Mouse (Mus musculus) left cerebral cortex, adult 9 months (tissue): ENCODE data around the gene Tigd3.

Experiments
- DNase-seq, 2 experiments: peaks; one replicate each; pipeline ENCODE4 v3.0.0; 2022; ENCODE audit warnings: low spot score in 2 of 2

Tigd3 gene

DNA sequence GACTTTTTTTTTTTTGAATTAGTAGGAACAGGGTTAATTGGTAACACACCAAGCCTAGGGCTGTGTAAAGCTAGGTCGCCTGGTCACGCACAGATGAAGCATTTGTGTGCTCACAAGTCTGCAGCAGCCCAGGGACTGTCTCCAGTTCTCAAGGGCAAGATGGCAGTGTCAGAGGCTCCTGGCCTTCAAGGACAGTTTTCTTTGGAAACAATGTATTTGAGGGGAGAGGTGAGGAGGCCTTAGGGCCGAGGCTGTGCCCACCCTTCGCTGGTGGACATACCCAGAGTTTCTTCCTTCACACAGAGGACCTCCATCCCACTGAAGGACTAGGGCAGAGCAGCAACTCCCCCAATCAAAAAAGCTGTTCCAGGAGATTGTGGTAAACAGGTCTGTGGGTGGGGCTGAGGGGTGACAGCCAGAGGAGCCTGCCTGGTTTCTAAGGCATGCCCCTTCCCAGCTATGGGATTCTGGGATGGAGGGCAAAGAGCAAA, 46.6 kb downstream of the Tigd3 start:
- no peak for DNase-seq

GRCm38 (mm10) chr19:5846557-5847305, 47.2 kb downstream of the Tigd3 start:
- DNase-seq: peak; percentile 91 to 96

GRCm38 (mm10) chr19:5846154-5846553, 47.8 kb downstream of the Tigd3 start:
- peak in 1 of 2 experiments; percentile 69 for DNase-seq

GRCm38 (mm10) chr19:5845319-5846135, 48.4 kb downstream of the Tigd3 start:
- peak; percentile 75 to 92 for DNase-seq

DNA sequence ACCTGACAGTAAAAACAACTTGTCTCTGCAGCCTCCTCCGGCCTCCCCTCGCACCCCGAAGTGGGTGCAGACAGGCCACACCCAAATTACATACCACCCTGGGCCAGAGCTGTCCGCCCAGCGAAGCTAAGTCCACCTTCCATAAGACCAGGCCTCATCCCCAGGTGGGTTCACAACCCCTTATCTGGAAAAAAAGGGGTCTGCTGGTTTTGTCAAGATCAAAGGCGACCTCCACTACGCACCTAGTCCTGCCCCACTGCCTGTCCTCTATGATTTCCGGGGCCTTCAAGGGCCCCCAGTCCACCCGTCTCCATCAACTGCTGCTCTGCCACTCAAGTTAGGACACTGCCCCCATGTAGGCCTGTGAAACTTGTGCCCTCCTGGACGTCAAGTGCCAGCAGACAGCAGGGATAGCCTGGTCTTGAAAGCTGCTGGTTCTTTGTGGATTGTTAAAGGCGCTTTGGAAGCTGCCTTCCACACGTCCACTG, 49.1 kb downstream of the Tigd3 start:
- no peak for DNase-seq

GRCm38 (mm10) chr19:5843781-5844691, 49.9 kb downstream of the Tigd3 start:
- DNase-seq: no peak

DNA sequence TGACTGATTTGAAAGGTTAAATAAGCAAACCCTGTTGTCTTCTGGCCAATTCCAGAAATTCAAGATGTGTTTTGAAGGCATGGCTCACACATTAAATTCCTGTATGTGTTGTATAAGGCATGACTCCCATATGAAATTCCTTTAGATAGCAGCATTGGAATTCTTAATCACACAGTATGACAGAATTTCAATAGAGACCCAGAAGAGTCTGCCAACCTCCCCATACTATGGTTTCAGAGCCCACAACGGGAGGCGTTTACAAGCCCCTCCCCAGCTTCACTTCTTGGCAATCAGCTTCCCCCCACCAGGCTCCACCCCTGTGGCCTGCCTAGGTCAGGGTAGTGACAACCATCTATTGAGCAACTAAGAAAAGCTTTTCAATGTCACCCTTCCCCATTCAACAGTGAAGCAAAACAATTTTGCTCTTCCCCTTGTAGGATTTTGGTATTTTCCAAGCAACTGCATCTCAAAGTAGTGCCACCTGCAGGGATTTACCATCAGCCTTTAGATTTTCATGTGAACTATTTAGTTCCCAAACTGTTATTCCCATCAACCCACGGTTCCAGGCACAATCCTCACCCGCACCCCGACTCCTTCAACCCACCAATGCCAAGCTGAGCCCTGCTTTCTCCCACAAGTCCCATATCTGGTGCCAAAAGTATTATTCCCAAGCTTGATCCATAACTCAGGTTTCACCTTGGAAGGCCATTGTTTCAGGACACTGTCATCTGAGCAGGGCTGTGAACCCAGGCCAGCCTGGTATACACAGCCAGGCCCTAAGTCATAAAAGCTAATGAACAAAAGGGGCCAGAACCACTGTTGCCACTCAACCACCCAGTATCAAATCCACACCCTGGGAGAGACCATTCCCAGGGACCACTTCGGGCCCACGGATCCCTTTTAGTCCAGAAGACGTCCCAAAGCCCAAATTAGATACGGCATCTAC, 50.9 kb downstream of the Tigd3 start:
- no peak for DNase-seq

- DNase-seq: no peak
Observed at GRCm38 (mm10) chr19:5841999-5842784, 51.8 kb downstream of the Tigd3 start.

DNA sequence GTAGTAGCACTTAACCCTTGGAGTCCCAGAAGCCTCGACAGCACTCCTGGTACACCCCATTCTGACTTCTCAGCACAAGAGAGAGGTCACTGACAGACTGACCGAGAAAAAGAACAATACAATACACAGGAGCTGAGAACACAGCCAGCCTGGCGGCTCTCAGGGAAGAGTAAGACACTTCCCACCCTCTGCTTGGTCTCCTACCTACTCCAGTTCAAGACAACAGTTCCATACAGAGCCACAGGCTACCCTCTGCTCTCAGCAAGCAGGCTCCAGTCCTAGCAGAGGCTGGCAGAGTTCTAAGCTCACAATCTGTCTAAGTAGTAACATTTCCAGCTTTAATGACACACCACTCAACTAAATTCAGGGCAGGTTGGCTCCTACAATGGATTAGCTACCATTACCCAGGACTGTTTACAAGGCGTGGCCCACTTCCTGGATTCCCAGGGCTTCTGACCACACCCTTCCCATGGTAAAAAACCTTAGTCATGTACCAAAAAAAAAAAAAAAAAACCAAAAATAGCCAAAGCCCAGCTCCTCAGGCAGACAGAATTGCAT, 52.5 kb downstream of the Tigd3 start:
- no peak for DNase-seq
